Mouse (Mus musculus) C2C12 (cell line): ENCODE data around the gene Timm23.

Experiments used
- CTCF ChIP-seq: IDR thresholded peaks from one replicate; pipeline ENCODE4 v1.5.1; 2011; ENCODE audit not compliant: control insufficient read depth, insufficient read depth, insufficient read length
- FOSL1 ChIP-seq: IDR thresholded peaks from one replicate; pipeline ENCODE4 v1.8.0; 2011; ENCODE audit warnings: mild to moderate bottlenecking, low read length; ENCODE audit not compliant: poor library complexity, insufficient read depth, severe bottlenecking
- MAX ChIP-seq: IDR thresholded peaks from one replicate; pipeline ENCODE4 v1.6.1; 2011; ENCODE audit warnings: mild to moderate bottlenecking, control low read depth
- MYOG ChIP-seq: IDR thresholded peaks from one replicate; pipeline ENCODE4 v1.6.1; 2011; ENCODE audit not compliant: control insufficient read depth, insufficient read length; ENCODE audit errors: extremely low read depth
- USF1 ChIP-seq: IDR thresholded peaks from one replicate; pipeline ENCODE4 v1.6.1; 2011; ENCODE audit warnings: low read depth, mild to moderate bottlenecking, control low read depth, moderate library complexity

DNA sequence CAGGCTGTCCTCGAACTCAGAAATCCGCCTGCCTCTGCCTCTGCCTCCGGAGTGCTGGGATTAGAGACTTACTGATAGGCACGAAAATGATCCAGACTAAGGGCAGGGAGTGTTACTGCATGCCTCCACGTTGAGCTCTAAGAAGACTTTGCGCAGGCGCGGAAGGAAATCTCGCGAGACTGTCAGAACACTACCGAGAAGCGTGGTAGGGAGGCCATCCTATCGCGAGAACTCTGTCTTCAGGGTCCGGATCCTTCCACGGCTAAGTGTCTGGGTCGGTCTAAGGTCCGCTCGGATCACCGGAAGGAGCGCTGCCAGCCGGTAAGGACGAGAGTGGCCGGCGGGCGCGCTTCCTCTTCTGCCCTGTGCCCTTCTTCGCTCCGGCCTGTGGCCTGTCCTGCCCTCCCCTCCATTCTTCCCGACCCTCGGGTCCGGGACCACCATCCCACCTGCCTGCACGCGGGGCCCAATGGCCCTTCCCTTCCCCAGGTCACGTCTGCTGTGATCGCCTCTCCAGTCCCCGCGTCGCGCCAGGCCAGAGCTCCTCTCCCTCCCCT lies 41.9 kb downstream of the Timm23 start, which contains the start of gene Ncoa4:
- TF ChIP-seq USF1 = no peak
- no peak for TF ChIP-seq CTCF
- no peak for TF ChIP-seq MYOG
- TF ChIP-seq MAX = no peak
- no peak for TF ChIP-seq FOSL1
